Mouse (Mus musculus): ENCODE measurements around the gene Cypt14. TPM values are rescaled to one million over a fixed set of nuclear protein-coding genes. Genes with fewer than 3 reads are reported as not detected.
"Not testable (repeated sequence)": the region's sequence is repeated elsewhere in the genome, so short reads cannot be mapped to it uniquely, and the experiment has no call there.

The Cypt14 gene
- not detected in 2 replicates for polyA plus RNA-seq (2011; ENCODE audit: insufficient read length, low read depth, missing spikeins)

- H3K4me3 ChIP-seq (ENCODE audit: insufficient read depth, low read length); H3K27ac ChIP-seq (ENCODE audit: insufficient read depth, low read length): not testable (repeated sequence)
Measured at GRCm38 (mm10) chrX:39863504-39863903, at the start of gene Cypt14. Cypt14 (minus strand) TSS chrX:39863604.

More at GRCm38 (mm10) chrX:39863504-39863903, at the start of gene Cypt14:
- H3K4me1 ChIP-seq (ENCODE audit: control insufficient read depth, insufficient read depth, low read length) = not testable (repeated sequence)
